Mouse (Mus musculus): Measurements from ENCODE around the gene Tac2. TPM values are rescaled to one million over a fixed set of nuclear protein-coding genes. Genes with fewer than 3 reads are reported as not detected.

The Tac2 gene
- total and polyA plus RNA-seq, 2 experiments from 2014 or later, result 0.27 to 4.5 TPM

DNA sequence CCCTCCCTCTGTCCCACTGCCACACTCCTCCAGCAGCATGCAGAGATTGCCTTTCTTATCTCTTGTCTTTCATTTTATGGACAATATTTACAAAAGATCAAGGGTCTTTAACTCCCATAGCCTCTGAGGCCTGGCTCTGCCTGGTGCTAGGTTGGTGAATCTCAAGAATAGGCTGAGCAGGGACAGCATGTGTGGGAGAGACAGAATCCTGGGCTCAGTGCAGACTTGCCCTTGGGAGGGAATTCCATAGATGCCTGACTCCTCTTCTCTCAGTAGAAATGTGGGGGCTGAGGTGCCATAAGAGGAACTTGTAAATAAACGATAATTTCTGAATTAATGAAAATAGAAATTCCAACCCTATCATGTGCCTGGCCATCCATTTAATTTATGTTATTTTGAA lies 42.3 kb downstream of the Tac2 start:
- H3K4me2 ChIP-seq (ENCODE audit: low read depth, low read length, poor library complexity, severe bottlenecking), result no peak overlapping the region
- no peak overlapping the region for H3K9ac ChIP-seq (replicated peaks; ENCODE audit: low read length, poor library complexity, severe bottlenecking)
- no peak for ATAC-seq (ENCODE audit: low FRiP score)
- WGBS, result 100% methylated on average over 1 of the region's 1 CpGs
- no peak overlapping the region for H3K27ac ChIP-seq (ENCODE audit: low read depth, low read length)
- H3K4me3 ChIP-seq (ENCODE audit: low read depth, low read length), result no peak overlapping the region
- no peaks in the 10 kb centered on the region for H3K27me3 ChIP-seq (ENCODE audit: insufficient read depth, low read length)
- TF ChIP-seq CTCF (IDR thresholded peaks at IDR 0.05), result no peak
- no peaks in the 10 kb centered on the region for H3K9me3 ChIP-seq (ENCODE audit: low read length)
- no peak for DNase-seq (ENCODE audit: low spot score)
- no peaks in the 10 kb centered on the region for H3K36me3 ChIP-seq (ENCODE audit: insufficient read depth, low read length)
- no peaks in the 10 kb centered on the region for H3K4me1 ChIP-seq (ENCODE audit: insufficient read depth, low read length)

DNA sequence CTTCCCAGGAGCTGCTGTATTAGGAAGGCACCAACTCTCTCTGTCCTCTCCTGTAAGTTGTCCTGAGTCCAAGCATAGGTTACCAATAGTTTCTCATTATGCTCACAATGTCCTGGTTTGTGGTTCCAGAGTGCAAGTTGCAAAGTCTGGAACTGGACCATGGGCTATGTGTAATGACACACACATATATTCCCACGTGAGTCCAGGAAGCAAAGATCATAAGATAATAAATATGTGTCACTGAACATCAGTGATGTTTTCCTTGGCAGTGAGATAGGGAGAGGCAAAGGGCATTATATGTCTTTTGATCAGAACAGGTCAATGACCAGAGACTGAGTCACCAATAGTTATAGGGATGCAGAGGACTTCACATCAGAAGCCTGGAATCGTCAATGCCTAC lies 51.7 kb downstream of the Tac2 start, which contains the start of gene Rdh9:
Gene Rdh9 (plus strand): TSS at position 376 of the 400 bp plus-strand sequence.
- 89% methylated on average over 2 of the region's 2 CpGs for WGBS
- H3K36me3 ChIP-seq (ENCODE audit: insufficient read depth, low read length), result no peaks in the 10 kb centered on the region
- no peaks in the 10 kb centered on the region for H3K4me1 ChIP-seq (ENCODE audit: insufficient read depth, low read length)
- no peaks in the 10 kb centered on the region for H3K9me3 ChIP-seq (ENCODE audit: low read length)
- H3K4me3 ChIP-seq (ENCODE audit: low read depth, low read length), result no peak within 1 kb of the TSS
- H3K27me3 ChIP-seq (ENCODE audit: insufficient read depth, low read length), result no peaks in the 10 kb centered on the region
- no peak for DNase-seq (ENCODE audit: low spot score)
- no peak within 1 kb of the TSS for H3K9ac ChIP-seq (replicated peaks; ENCODE audit: low read length, poor library complexity, severe bottlenecking)
- H3K4me2 ChIP-seq (ENCODE audit: low read depth, low read length, poor library complexity, severe bottlenecking), result no peak within 1 kb of the TSS
- no peak for ATAC-seq (ENCODE audit: low FRiP score)
- no peak within 1 kb of the TSS for H3K27ac ChIP-seq (ENCODE audit: low read depth, low read length)
- TF ChIP-seq CTCF (IDR thresholded peaks at IDR 0.05), result no peak

Other genes starting within 250 kb of the Tac2 start
- gene Stac3, start 222.8 kb upstream of the Tac2 start, total RNA-seq (2014; rRNA removed), result 1.2 and 2.3 TPM in 2 replicates
- gene Stac3, start 222.8 kb upstream of the Tac2 start, polyA plus RNA-seq (2015; fragmentation: Nextera tagmentation; extraction: Ambion mirVana), result 0.51 and 1.0 TPM in 2 replicates
- gene Ndufa4l2, start 209.5 kb upstream of the Tac2 start, total RNA-seq (2014; rRNA removed), result 16.2 and 16.6 TPM in 2 replicates
- gene Ndufa4l2, start 209.5 kb upstream of the Tac2 start, polyA plus RNA-seq (2015; fragmentation: Nextera tagmentation; extraction: Ambion mirVana), result 18.7 and 19.9 TPM in 2 replicates
- 39.8 and 48.0 TPM in 2 replicates for gene Shmt2, start 202.0 kb upstream of the Tac2 start, total RNA-seq (2014; rRNA removed)
- 32.8 and 34.2 TPM in 2 replicates for gene Shmt2, start 202.0 kb upstream of the Tac2 start, polyA plus RNA-seq (2015; fragmentation: Nextera tagmentation; extraction: Ambion mirVana)
- gene Nxph4, start 189.9 kb upstream of the Tac2 start, total RNA-seq (2014; rRNA removed), result 11.8 and 22.6 TPM in 2 replicates
- 68.9 and 72.4 TPM in 2 replicates for gene Nxph4, start 189.9 kb upstream of the Tac2 start, polyA plus RNA-seq (2015; fragmentation: Nextera tagmentation; extraction: Ambion mirVana)
- gene Lrp1, start 103.3 kb upstream of the Tac2 start, total RNA-seq (2014; rRNA removed), result 297 and 319 TPM in 2 replicates
- 79.8 and 84.4 TPM in 2 replicates for gene Lrp1, start 103.3 kb upstream of the Tac2 start, polyA plus RNA-seq (2015; fragmentation: Nextera tagmentation; extraction: Ambion mirVana)
- gene Stat6, start 81.5 kb upstream of the Tac2 start, total RNA-seq (2014; rRNA removed), result 6.1 and 10.2 TPM in 2 replicates
- gene Stat6, start 81.5 kb upstream of the Tac2 start, polyA plus RNA-seq (2015; fragmentation: Nextera tagmentation; extraction: Ambion mirVana), result 3.9 and 4.3 TPM in 2 replicates
- 3.2 and 3.7 TPM in 2 replicates for gene Nemp1, start 57.6 kb upstream of the Tac2 start, total RNA-seq (2014; rRNA removed)
- gene Nemp1, start 57.6 kb upstream of the Tac2 start, polyA plus RNA-seq (2015; fragmentation: Nextera tagmentation; extraction: Ambion mirVana), result 1.4 and 1.7 TPM in 2 replicates
- gene Nab2, start 55.9 kb upstream of the Tac2 start, total RNA-seq (2014; rRNA removed), result 4.8 and 5.6 TPM in 2 replicates
- gene Nab2, start 55.9 kb upstream of the Tac2 start, polyA plus RNA-seq (2015; fragmentation: Nextera tagmentation; extraction: Ambion mirVana), result 1.4 and 1.6 TPM in 2 replicates
- 0.57 and 0.77 TPM in 2 replicates for gene Myo1a, start 19.3 kb upstream of the Tac2 start, total RNA-seq (2014; rRNA removed)
- gene Myo1a, start 19.3 kb upstream of the Tac2 start, polyA plus RNA-seq (2015; fragmentation: Nextera tagmentation; extraction: Ambion mirVana), result 0.13 and 0.15 TPM in 2 replicates
- 13.6 and 15.2 TPM in 2 replicates for gene Zbtb39, start 15.1 kb downstream of the Tac2 start, total RNA-seq (2014; rRNA removed)
- gene Zbtb39, start 15.1 kb downstream of the Tac2 start, polyA plus RNA-seq (2015; fragmentation: Nextera tagmentation; extraction: Ambion mirVana), result 3.0 and 3.1 TPM in 2 replicates
- gene Gpr182, start 27.3 kb downstream of the Tac2 start, total RNA-seq (2014; rRNA removed), result 1.6 and 3.2 TPM in 2 replicates
- 1.8 and 2.7 TPM in 2 replicates for gene Gpr182, start 27.3 kb downstream of the Tac2 start, polyA plus RNA-seq (2015; fragmentation: Nextera tagmentation; extraction: Ambion mirVana)
- 0.11 TPM in 1 of 2 replicates, not detected in the other for gene Rdh1, start 35.2 kb downstream of the Tac2 start, total RNA-seq (2014; rRNA removed)
- 0.05 TPM in 1 of 2 replicates, not detected in the other for gene Rdh1, start 35.2 kb downstream of the Tac2 start, polyA plus RNA-seq (2015; fragmentation: Nextera tagmentation; extraction: Ambion mirVana)
- 0.27 TPM in 1 of 2 replicates, not detected in the other for gene Rdh16f1, start 35.3 kb downstream of the Tac2 start, total RNA-seq (2014; rRNA removed)
- gene Rdh16f1, start 35.3 kb downstream of the Tac2 start, polyA plus RNA-seq (2015; fragmentation: Nextera tagmentation; extraction: Ambion mirVana), result not detected in 2 replicates
- 0.66 TPM in 1 of 2 replicates, not detected in the other for gene Rdh9, start 51.9 kb downstream of the Tac2 start, total RNA-seq (2014; rRNA removed)
- gene Rdh9, start 51.9 kb downstream of the Tac2 start, polyA plus RNA-seq (2015; fragmentation: Nextera tagmentation; extraction: Ambion mirVana), result 0.60 and 0.63 TPM in 2 replicates
- not detected in 2 replicates for gene Rdh16, start 76.7 kb downstream of the Tac2 start, total RNA-seq (2014; rRNA removed)
- not detected in 2 replicates for gene Rdh16, start 76.7 kb downstream of the Tac2 start, polyA plus RNA-seq (2015; fragmentation: Nextera tagmentation; extraction: Ambion mirVana)
- not detected in 2 replicates for gene Rdh19, start 125.5 kb downstream of the Tac2 start, total RNA-seq (2014; rRNA removed)
- gene Rdh19, start 125.5 kb downstream of the Tac2 start, polyA plus RNA-seq (2015; fragmentation: Nextera tagmentation; extraction: Ambion mirVana), result not detected in 2 replicates
- not detected in 2 replicates for gene Rdh16f2, start 142.0 kb downstream of the Tac2 start, total RNA-seq (2014; rRNA removed)
- gene Rdh16f2, start 142.0 kb downstream of the Tac2 start, polyA plus RNA-seq (2015; fragmentation: Nextera tagmentation; extraction: Ambion mirVana), result not detected in 2 replicates
- gene Rdh7, start 164.3 kb downstream of the Tac2 start, total RNA-seq (2014; rRNA removed), result not detected in 2 replicates
- not detected in 2 replicates for gene Rdh7, start 164.3 kb downstream of the Tac2 start, polyA plus RNA-seq (2015; fragmentation: Nextera tagmentation; extraction: Ambion mirVana)
- gene Sdr9c7, start 174.0 kb downstream of the Tac2 start, total RNA-seq (2014; rRNA removed), result 0.99 TPM in 1 of 2 replicates, not detected in the other
- not detected in 2 replicates for gene Sdr9c7, start 174.0 kb downstream of the Tac2 start, polyA plus RNA-seq (2015; fragmentation: Nextera tagmentation; extraction: Ambion mirVana)

All from midbrain, postnatal 0 days (tissue).